Mouse (Mus musculus) A20 (cell line): ENCODE measurements at regions not wholly inside any gene's neighbourhood (a gene's known extent, or its start where the extent isn't known, plus 50 kb on each side); places are given as distances from the start of the nearest gene placed in this dataset.

Experiments
- DNase-seq: peaks from one replicate; pipeline ENCODE4 v3.0.0-alpha.2; 2011; ENCODE audit warnings: low read depth, low spot score

GRCm38 (mm10) chr3:74787741-74788140, 377.1 kb downstream of the Zbbx start:
- no peak for DNase-seq

- DNase-seq: no peak
These were observed 386.5 kb downstream of the Zbbx start for GRCm38 (mm10) chr3:74778337-74778736.

- DNase-seq: peak; percentile 18
These were observed 422.7 kb downstream of the Zbbx start for GRCm38 (mm10) chr3:74742123-74742522.

- DNase-seq: no peak
These were observed 425.1 kb downstream of the Zbbx start for GRCm38 (mm10) chr3:74739718-74740117.
